Mouse (Mus musculus) urinary bladder, postnatal 36 days (tissue): Measurements from ENCODE around the gene St3gal5.
A peak's percentile ranks its signal among the peaks of the same experiment; 100 is the strongest.

Experiments used
- DNase-seq, 2 experiments: peaks; one replicate each; pipeline ENCODE4 v3.0.0; 2022; ENCODE audit warnings: low spot score in 2 of 2, mixed read lengths in 1 of 2

Gene St3gal5

DNA sequence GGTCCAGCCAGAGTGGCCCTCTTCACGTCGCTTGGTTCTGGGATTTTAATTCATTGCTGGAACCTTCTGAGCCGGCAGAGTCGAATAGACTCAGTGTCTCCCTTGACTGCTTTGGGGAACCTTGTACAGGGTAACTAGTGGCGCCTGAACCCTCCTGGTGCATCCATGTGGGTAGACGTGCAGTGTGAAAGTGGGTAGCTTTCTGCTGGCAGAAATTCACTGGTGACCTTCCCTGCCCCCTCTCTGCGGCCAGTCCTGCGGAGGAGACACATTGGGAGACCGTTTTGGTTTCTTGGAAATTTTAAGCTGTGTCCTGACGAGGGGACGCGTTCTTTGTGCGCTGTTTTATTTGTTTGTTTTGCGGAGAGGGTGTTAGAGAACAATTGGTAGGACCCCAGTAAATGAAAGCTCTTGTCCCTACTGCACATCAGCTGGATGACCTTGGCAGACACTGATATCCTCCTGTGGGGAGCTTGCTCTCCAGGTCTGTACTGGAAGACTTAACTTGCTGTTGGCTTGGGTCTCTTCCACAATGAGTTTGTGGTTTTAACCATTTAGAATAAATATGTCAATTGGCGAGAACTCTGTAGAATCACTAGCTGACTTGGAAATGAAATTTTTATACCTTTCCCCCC lies 746 bp downstream of the St3gal5 start:
- DNase-seq = no peak

DNA sequence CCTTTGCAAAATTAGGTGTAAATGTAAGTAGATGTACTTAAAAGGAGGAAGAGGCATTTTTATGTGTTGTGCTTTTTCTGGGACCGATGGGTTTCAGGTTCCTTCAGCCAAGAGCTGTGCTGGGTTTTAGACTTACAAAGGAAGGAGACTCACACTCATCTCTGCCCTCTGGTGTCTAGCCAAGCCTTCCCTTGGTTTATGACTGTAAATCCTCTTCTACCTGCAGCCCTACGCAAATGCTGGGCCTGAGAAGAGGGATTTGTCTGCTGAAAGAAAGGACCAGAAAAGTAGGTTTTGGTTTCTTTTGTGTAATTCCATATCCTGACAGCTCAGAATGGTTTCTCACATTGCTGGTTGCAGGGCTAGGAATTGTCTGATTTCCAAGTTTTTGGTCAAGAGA lies 1.3 kb downstream of the St3gal5 start:
- no peak for DNase-seq

DNA sequence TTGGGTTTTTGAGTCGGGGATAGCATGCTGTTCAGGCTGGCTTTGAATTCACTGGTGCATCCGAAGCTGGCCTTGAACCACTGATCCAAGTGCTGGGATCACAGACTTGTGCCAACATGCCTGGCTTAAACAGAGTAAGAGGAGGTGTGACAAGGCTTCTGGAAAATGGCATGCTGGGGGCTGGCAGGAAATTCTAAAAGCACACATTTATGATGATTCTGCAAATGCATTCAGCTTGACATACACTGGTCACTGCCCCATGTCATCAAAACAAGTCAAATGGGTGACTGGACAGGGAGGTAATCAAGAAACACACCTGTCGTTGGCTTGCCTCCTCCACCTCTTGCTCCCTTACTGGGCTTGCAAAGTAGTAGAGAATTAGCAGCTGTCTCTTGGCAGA lies 1.9 kb downstream of the St3gal5 start:
- no peak for DNase-seq

DNA sequence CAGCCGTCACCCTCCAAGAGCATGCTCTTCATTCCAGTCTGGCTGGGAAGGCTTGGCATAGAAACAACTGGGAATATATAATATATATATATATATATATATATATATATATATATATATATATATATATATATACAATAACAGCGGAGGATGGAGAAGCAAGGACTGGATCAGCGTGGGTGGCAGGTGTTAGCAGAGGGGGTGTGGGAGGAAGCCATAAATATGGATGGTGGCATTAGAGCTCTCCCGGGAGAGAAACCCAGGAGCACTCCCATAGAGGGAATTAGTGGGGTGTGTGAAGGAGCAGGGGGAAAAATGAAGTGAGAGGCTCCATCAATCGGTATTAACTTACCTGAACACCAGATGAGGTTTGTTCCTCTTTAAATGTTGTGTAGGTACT lies 2.8 kb downstream of the St3gal5 start:
- DNase-seq = no peak

DNA sequence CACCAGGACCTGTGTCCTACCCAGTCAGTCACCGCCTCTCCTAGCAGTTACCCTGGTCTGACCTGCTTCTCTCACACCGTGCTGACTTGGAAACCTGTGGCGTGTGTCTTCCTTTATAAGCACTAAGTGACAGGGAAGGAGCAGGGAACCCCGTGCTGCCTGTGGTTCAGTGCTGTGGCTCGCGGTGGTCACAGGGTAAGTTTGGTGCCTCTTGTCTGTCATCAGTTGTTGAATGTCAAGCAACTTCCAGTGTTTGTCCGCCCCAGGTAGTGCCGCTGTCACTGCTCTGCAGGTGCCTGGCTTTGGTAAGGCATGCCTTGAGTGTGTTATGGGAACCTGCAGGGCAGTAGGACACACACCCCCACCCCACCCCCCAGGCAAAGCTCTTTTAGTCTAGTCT lies 3.5 kb downstream of the St3gal5 start:
- DNase-seq = no peak

DNA sequence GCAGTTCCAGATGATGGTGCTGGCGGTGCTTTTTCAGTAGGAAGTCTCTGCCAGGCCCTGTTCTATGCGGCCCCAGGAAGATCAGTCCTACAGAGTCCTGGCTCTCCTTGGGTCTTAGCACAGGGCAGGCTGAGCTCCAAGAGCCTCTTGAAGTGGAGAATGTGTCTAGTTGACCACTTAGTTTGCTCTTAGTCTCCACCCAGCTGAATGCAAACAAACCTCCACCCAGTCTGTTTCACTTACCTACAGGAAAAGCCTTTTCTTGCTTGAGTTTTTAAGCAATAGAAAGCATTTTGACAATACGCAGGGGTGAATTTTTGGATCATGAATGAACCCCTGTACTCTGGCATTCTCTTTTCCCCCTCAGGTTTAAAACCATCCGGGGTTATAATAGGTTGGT lies 4.0 kb downstream of the St3gal5 start:
- no peak for DNase-seq

DNA sequence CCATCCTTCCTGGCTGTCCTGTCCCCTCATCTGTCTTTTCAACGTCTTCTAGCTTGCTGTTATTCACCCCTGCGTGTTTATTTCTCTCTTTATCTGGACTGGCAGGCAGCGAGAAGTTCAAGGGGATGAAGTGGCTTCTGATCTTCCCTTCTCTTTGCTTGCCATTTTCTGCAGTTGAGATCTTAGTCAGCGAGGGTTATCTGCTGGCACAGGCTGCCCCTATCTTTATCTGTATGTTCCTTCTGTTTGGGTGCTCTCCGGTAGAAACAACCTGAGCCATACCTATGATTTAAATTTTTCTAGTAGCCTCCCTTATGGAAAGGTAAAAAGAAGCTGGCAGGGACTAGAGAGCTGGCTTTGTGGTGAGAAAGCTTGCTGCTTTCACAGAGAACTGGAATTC lies 4.7 kb downstream of the St3gal5 start:
- DNase-seq = no peak

DNA sequence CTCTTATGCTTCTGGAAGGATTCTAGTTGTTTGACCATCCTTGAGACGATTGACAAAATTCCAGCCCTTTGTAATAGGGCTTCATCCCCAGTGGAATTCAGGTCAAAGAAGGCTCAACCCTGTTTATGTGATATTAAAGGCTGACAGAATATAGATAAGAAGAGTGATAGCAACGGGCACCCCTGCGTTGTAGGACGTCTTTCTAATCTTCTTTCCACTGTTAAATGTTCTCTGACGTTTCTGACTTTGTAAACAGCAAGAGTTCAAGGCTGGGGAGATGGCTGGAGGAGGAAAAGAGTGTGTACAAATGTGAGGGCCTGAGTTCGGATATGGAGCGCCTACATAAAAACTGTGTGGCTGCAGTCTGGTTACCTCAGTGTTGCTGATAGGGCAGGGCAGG lies 7.1 kb downstream of the St3gal5 start:
- no peak for DNase-seq

DNA sequence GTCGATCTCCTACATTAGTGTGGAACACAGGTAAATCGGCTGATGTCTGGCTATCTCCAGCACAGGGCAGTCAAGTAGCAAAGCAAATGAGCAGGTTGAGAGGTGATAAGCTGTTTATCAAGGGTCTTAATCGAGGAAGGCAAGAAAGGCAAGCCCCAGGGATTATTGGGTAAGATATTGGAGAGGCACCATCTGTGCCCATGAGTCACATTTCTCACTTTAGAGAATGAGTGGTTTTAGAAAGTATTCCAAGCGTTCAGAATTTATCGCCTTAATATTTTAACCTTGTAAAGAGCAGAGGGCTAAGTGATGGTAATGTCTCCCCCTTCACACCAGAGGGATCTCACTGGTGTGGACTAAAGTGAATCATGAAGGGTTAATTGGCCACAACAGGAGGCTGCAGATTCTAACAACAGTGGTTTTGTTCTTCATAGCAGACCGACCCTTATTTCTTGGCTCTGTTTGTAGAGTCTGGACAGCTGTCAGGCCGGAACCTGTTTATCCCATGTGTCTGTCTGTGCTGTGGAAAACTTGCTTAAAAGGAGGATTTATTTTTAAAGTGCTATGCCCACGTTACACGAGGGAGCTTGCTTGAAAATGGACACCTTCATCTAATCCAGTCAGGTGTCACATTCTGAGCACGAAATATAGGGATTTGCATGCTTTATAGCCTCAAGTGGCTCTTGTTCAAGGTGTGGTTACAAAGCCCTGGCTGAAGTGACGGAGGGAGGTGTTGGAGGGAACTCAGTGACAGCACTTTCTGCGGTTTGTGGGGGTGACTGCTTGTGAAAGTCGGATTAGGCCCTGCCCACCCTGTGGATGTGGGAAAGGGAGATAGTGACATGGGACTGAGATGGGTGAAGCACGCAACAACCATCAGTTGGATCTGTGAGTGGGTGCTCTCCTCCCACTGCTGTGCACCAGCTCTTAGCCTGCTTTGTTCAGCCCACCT lies 11.8 kb downstream of the St3gal5 start:
- no peak for DNase-seq

DNA sequence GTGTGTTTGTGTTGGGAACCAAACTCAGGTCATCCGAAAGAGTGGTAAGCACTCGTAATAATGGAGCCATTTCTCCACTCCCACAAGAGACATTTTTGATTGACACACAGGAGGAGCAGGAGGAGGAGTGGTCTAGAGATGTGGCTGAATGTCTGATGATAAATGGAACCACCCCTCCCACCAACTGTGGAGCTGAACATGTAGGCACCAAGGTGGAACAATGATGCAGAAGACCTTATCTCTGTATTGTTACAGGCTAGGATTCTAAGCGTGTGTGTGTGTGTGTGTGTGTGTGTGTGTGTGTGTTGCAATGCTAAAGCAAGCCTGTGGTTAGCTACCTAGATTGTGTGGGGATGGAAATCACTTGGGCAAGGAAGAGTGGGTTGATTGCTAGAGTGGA lies 13.2 kb downstream of the St3gal5 start:
- DNase-seq = no peak

DNA sequence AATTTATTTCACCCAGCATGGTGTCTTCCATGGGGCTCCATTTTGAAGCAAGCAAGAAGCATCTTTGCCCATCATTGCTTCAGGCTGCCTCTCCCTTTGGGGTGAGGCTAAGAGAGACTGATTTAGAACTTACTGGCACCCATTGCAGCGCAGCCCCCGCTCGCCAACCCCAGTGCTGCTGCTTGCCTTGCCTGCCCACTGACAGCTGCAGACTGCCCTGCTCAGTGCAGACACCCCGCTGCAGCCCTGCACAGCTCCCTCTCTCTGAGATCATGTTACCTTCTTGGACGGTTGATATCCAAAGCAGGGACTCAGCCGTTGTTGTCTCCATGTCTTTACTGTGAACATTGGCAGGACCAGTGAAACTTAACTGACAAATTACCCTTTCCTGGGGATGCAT lies 15.2 kb downstream of the St3gal5 start:
- DNase-seq = no peak

DNA sequence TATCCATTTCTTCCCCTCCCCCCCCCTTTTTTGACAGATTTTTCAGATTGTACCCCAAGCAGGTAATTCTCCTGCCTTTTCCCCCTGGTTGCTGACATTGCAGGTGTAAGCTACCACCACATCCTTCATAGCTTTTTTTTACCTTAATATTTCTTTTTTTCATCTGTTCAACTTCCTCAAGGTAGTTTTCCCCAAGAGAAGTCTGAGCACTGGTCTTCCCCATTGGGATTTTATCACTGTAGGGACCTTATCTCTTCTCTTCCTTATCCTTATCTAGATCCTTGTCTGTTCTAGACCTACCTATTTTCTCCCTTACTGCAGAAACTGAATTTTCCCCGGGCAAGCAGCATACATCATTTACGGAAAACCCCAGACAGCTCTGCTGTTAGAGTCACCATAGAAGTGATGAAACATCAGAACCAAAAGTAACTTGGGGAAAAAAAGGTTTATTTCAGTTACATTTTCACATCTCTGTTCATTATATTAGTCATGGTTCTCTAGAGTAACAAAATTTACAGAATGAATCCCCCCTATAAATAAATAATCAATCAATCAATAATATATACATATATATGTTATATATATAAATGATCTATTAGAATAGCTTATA lies 15.8 kb downstream of the St3gal5 start:
- DNase-seq = no peak

DNA sequence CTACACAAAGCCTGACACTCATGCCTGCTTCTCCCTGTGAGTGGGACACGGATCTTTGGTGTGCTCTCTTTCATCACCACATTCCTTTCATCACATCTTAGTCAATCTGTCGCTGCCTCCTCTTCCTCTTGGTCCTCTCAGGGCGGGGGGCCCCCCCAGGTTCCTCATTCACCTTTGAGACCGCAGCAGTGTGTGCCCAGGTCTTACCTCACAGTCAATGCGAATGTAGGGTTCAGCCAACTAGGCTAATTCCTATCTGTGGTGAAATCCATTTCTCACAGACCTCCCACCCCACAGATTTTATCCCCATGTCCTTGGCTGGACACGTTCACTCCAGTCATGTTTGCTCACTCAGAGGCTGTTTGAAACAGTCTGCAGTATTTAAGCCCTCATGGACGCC lies 17.5 kb downstream of the St3gal5 start:
- DNase-seq = no peak

DNA sequence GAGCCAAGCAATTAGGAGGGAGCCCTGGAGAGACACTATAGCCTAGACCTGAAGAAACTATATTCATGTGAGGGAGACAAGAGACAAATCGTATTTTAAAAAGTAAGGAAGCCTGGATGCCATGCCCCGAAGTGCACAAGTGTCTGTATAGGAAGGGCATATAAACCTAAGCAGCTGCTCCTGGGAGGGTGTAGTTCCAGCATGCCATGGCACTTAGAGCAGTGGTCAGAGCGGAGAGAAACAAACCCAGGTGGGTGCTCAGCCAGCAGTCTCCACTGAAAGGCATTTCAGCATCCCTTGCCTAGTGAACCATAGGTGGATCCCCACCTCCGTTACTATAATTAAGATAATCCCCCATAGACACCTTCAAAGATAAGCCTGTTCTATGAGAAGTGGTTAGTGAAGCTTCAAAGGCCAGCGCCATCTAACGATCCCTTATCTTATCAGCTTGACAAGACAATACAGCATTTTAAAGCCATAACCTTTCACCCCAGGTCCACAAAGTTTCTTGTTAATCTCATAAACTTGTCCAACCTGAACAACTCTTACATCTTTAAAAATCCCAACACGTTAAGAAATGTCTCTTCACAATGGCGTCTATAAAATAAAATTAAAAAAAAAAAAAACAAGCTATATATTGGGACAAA lies 20.1 kb downstream of the St3gal5 start:
- no peak for DNase-seq

DNA sequence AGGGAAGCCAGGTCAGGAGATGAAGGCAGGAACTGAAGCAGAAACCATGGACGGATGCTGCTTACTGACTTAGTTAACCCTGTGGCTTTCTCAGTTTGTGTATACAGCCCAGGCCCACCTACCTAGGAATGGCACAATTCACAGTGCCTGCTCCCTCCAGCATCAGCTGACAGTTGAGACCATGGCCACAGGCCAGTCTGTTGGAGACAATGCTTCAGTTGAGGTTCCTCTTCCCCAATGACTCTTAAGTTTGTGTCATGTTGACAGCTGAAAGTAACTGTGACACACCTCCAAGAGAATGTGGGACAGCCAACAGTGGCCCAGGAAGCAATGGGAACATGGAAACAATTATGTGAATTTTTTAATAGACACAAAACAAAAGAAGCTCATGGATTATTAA lies 22.5 kb downstream of the St3gal5 start:
- DNase-seq = no peak

DNA sequence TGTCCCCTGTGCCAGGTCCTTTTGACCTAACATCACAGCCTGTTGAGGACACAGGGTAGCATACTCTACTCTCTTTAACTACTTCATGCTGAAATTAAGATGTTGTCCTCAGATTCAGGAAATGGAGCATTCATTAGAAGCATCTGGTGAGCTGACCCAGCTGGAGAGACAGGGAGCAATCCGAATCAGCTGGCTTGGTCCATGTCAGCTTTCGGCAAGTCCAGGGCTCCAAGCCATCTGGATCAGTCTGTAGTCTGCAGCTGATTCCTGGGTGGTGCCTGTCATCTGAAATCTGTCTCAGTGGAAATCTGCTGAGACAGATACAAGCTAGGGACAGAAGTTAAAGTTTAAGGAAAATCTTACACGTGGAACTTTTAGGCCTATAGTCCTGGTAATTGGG lies 23.9 kb downstream of the St3gal5 start:
- peak in 1 of 2 experiments; percentile 14 for DNase-seq

DNA sequence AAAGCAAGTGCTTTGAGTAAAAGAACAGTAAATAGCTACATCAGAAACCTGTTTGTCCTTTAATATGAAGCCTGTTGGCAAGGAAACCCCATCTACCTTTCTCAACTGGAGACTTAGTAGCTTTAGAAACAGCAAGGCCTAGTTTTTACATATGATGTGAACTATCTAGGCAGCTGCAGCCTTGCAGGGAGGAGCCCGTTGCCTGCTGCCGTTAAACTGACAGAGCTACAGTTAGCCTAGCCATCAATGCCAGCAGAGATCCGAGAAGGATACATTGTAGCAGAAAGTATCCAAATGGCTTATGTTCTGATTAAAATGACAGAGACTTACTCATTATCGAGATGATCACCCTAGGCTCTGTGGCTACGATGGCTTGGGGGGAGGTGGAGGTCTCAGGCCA lies 25.1 kb downstream of the St3gal5 start:
- DNase-seq = no peak

DNA sequence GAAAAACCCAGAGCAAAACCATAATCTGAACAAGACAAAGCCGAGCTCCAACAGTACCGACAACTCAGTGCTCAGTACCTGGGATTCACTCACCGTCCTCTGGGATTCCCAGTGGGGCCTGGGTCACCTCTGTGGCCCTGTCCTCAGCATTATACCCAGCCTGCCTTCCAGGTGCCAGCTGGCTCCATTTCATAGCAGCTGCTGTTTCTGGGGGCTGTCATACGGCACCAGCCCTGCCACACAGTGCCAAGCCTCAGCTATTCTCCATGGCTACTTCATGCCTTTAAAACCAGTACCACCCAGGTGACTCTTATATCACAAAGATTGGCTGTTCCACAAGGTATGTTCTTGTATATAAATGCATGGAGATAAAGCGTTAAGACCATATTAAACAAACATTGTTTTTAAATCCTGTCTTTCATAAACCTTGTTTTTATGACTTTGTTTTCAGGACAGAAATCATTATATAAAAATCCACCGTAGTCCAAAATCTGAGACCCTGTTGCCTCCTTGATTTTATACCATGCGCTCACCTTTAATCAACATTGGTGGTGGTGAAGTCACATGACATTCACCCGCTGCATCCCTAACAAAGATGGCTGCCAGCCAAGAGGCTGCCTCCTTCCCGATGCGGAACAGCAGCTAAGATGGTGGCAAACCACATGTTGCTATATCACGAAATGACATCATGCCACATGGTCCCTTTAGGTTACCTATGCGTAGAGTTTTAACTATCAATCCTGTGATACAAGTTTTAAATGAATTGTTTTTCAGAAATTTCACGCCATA lies 27.1 kb downstream of the St3gal5 start:
- no peak for DNase-seq

DNA sequence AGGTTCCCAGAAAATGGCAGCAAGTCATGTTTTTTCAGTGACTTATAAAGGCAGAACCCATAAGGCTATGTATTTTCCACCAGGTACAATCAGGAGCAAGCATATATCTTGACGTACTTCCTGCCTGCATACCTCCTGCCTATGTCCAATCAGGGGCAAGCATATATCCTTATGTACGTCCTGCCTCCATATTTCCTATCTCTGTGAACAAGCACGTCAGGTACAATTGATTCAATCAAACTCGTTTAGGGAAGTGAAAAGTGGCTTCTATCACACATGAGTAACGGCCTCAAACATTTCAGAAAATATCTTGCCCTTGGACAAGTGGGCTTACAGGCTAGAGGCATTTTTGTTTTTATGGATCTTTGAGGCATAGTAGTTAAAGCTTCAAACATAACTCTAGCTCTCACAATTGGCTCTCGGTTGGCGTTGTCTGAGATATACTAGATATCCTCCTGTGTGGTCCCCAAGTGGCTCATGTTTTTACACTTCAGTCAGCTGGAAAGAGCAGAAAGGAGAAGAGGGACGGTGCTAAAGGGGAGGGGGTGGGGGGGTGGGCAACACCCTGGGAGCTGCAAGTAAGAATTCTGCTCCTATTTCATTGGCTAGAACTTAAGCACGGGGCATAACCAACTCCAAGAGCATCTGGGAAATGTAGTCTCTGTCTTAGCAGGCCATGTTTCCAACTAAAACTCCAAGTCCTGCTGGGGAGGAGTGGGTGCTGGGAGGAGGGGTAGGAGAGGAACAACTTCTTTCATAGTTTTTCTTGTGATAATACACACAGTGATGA lies 28.9 kb downstream of the St3gal5 start:
- no peak for DNase-seq

DNA sequence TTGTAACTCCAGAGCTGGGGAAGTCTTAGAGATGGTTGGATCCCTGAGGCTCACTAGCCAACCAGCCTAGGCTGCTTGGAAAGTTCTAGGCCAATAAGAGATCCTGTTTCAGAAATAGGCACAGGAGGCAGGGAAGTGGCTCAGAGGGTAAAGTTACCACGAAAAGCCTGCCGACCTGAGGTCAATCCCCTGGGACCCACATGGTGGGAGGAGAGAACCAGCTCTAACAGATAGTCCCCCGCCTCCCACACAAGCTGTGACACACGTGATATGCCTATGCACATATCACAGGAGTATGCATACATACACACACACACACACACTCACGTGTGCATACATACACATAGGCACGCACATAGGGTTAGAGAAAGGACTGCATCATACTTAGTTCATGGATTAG lies 32.7 kb downstream of the St3gal5 start:
- no peak for DNase-seq
